Mouse (Mus musculus): ENCODE measurements around the gene Dph1. TPM values are rescaled to one million over a fixed set of nuclear protein-coding genes. Genes with fewer than 3 reads are reported as not detected.

The Dph1 gene
- total RNA-seq (2012; rRNA removed): 32.8 and 43.6 TPM in 2 replicates

DNA sequence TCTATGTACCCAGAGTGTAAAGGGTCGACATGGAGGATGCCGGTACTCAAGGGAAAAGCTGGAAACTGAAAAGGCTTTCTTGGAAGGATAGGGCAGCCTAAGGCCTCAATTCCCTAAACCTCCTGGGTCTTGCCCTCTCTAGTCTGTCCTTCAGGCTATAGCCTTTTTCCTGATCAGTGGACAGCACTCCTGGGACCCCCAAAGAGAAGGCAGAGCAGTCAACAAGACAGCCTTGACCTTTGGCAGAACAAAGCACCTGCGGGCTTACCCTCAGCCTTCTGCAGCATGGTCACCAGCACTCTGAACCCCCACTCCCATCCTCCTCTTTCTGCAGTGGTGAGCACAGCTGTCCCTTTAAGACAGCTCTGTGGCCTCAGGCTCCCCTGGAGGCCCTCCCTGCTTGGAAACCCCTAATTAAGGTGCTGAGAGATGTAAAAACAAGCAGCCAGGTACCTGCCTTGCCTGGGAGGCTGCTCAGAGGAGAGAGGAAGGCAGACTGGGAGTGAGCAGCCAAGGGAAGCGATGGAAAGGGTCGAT is at the start of gene Dph1:
Dph1 (minus strand) TSS at position 337 of the 537 bp plus-strand sequence.
- Histone ChIP-seq H3K27ac (ENCODE audit: insufficient read depth, low read depth, low read length, poor library complexity, severe bottlenecking) (no peak within 1 kb of the TSS), H3K9ac (ENCODE audit: insufficient read depth, low read depth, low read length, poor library complexity, severe bottlenecking) (peak within 1 kb of the TSS; percentile 90), H3K4me3 (ENCODE audit: insufficient read depth in 1 of 2, low read depth in 1 of 2, low read length in 2 of 2, poor library complexity in 1 of 2, severe bottlenecking in 1 of 2) (peak within 1 kb of the TSS; percentile 95 to 99), H3K9me3 (ENCODE audit: control insufficient read depth, insufficient read depth, low read depth, low read length) (no peaks in the 10 kb centered on the region), H3K4me1 (ENCODE audit: control insufficient read depth in 2 of 2, insufficient read depth in 2 of 2, low read length in 2 of 2, poor library complexity in 1 of 2) (peaks cover 0 to 13% of the 10 kb centered on the region in 2 experiments; a peak in 1 of 4 replicates), H3K36me3 (ENCODE audit: control insufficient read depth, insufficient read depth, low read length, poor library complexity, severe bottlenecking) (no peaks in the 10 kb centered on the region; the same call in 1 of the 2 replicates)
- in situ Hi-C loops (cut with MboI; ENCODE audit: low sequenced_read_pairs in 2 of 2, unreplicated experiment in 2 of 2): loop anchor here (5.0 kb wide), 1 partner anchor 101 kb away; no protein-coding TSS in a partner anchor
- no peak for DNase-seq (ENCODE audit: low read depth, low spot score)
- TF ChIP-seq ZC3H11A (IDR thresholded peaks at IDR 0.05; ENCODE audit: borderline replicate concordance, low read depth, low read length): no peak
- TF ChIP-seq CHD2 (IDR thresholded peaks at IDR 0.05; ENCODE audit: low read depth, low read length): no peak
- no peak for TF ChIP-seq HCFC1 (IDR thresholded peaks at IDR 0.05; ENCODE audit: borderline replicate concordance, insufficient read depth, low read length)
- TF ChIP-seq MAFK (IDR thresholded peaks at IDR 0.05; ENCODE audit: insufficient read depth, low read depth, low read length): no peak
- TF ChIP-seq ZNF384 (IDR thresholded peaks at IDR 0.05; ENCODE audit: low read depth, low read length): no peak

DNA sequence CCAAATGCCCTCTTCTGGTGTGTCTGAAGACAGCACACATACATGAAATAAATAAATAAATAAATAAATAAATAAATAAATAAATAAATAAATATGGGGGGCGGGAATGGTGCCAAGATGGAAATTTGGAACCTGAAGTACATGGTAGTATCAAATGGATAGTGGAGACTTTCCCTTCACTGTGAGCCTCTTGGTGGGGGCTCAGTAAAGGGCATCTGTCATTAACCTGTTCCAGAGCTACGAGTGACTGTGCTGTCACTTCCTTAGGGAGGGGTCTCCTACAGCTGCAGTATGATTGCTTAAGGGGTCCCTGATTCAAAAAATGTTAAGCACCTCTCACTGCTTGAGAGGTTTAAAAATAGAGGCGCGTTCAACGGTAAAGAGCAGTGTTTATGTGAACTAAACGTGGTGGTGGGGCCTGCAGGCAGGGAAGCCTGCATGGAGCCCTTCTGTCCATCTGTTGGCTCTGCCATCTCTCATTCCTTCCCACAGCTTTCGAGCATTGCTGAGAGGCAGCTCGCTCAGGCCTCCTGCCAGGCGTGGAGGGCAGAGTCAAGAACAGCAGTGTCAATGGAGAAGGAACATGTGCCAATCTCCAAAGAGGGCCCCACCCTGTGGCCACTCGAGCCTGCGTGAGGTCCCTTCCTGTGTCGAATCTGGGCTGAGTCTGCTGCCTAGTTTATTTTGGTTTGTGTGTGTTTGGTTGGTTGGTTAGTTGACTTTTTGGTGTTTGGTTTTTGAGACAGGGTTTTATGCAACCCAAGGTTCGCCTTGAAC is 49.3 kb upstream of the Dph1 start:
- no peak for DNase-seq (ENCODE audit: low read depth, low spot score)
- H3K9me3 ChIP-seq (ENCODE audit: control insufficient read depth, insufficient read depth, low read depth, low read length): no peaks in the 10 kb centered on the region
- H3K9ac ChIP-seq (ENCODE audit: insufficient read depth, low read depth, low read length, poor library complexity, severe bottlenecking): no peak overlapping the region
- no peak overlapping the region for H3K4me3 ChIP-seq (ENCODE audit: insufficient read depth in 1 of 2, low read depth in 1 of 2, low read length in 2 of 2, poor library complexity in 1 of 2, severe bottlenecking in 1 of 2)
- H3K4me1 ChIP-seq (ENCODE audit: control insufficient read depth in 2 of 2, insufficient read depth in 2 of 2, low read length in 2 of 2, poor library complexity in 1 of 2): peaks cover 0 to 13% of the 10 kb centered on the region in 2 experiments; a peak in 2 of 4 replicates
- TF ChIP-seq MAFK (IDR thresholded peaks at IDR 0.05; ENCODE audit: insufficient read depth, low read depth, low read length): no peak
- no peaks in the 10 kb centered on the region for H3K36me3 ChIP-seq (ENCODE audit: control insufficient read depth, insufficient read depth, low read length, poor library complexity, severe bottlenecking)
- in situ Hi-C loops (cut with MboI; ENCODE audit: low sequenced_read_pairs in 2 of 2, unreplicated experiment in 2 of 2): no loop called here
- H3K27ac ChIP-seq (ENCODE audit: insufficient read depth, low read depth, low read length, poor library complexity, severe bottlenecking): no peak overlapping the region

DNA sequence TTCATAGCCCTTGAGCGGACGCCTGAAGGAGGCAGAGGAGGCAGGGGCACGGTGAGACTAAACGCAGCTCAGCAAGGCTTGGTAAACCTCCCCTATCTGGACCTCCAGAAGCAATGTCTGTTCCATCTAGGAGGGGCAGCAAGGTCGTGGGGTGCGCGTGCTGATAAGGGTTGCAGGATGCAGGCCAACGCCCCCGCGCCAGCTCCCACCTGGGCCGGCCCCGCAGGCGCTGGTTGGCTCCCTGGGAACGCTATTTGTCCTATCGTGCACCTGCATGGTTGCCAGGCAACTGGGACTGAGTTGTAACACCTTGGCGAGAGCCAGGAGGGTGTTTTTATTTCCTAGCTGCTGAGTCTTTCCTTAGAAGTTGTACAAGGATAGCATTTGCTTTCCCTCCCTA is 43.7 kb upstream of the Dph1 start:
- H3K4me3 ChIP-seq (ENCODE audit: insufficient read depth in 1 of 2, low read depth in 1 of 2, low read length in 2 of 2, poor library complexity in 1 of 2, severe bottlenecking in 1 of 2): peak overlapping the region; percentile 2 to 3; a peak in 1 of 4 replicates
- no peak for DNase-seq (ENCODE audit: low read depth, low spot score)
- in situ Hi-C loops (cut with MboI; ENCODE audit: low sequenced_read_pairs in 2 of 2, unreplicated experiment in 2 of 2): no loop called here
- H3K27ac ChIP-seq (ENCODE audit: insufficient read depth, low read depth, low read length, poor library complexity, severe bottlenecking): no peak overlapping the region
- H3K4me1 ChIP-seq (ENCODE audit: control insufficient read depth in 2 of 2, insufficient read depth in 2 of 2, low read length in 2 of 2, poor library complexity in 1 of 2): peaks cover 0 to 2% of the 10 kb centered on the region in 2 experiments; a peak in 1 of 4 replicates
- no peak for TF ChIP-seq ZC3H11A (IDR thresholded peaks at IDR 0.05; ENCODE audit: borderline replicate concordance, low read depth, low read length)
- TF ChIP-seq ZNF384 (IDR thresholded peaks at IDR 0.05; ENCODE audit: low read depth, low read length): no peak
- TF ChIP-seq MAFK (IDR thresholded peaks at IDR 0.05; ENCODE audit: insufficient read depth, low read depth, low read length): no peak
- TF ChIP-seq CHD2 (IDR thresholded peaks at IDR 0.05; ENCODE audit: low read depth, low read length): no peak
- no peak for TF ChIP-seq HCFC1 (IDR thresholded peaks at IDR 0.05; ENCODE audit: borderline replicate concordance, insufficient read depth, low read length)
- H3K9me3 ChIP-seq (ENCODE audit: control insufficient read depth, insufficient read depth, low read depth, low read length): no peaks in the 10 kb centered on the region
- H3K36me3 ChIP-seq (ENCODE audit: control insufficient read depth, insufficient read depth, low read length, poor library complexity, severe bottlenecking): no peaks in the 10 kb centered on the region
- H3K9ac ChIP-seq (ENCODE audit: insufficient read depth, low read depth, low read length, poor library complexity, severe bottlenecking): no peak overlapping the region

DNA sequence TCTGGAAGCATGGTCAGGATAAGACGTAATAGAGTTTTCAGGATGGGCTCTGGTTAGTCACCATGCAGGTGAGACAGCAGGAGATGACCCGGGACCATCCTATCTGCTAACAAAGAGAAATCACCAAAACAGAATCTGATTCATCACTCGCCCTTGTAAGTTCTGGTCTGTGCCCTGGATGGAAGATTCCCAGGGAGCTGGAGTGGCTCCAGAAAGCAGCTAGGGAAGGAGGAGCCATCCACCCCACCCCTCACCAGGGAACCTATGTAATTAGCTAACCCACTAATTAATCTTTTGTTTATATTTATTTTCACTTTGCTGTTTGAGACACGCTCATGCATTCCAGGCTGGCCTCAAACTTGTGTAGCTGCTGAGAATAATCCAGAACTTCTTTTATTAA is 41.4 kb upstream of the Dph1 start:
- no peaks in the 10 kb centered on the region for H3K36me3 ChIP-seq (ENCODE audit: control insufficient read depth, insufficient read depth, low read length, poor library complexity, severe bottlenecking)
- no peak overlapping the region for H3K4me3 ChIP-seq (ENCODE audit: insufficient read depth in 1 of 2, low read depth in 1 of 2, low read length in 2 of 2, poor library complexity in 1 of 2, severe bottlenecking in 1 of 2)
- no peak overlapping the region for H3K9ac ChIP-seq (ENCODE audit: insufficient read depth, low read depth, low read length, poor library complexity, severe bottlenecking)
- no peaks in the 10 kb centered on the region for H3K9me3 ChIP-seq (ENCODE audit: control insufficient read depth, insufficient read depth, low read depth, low read length)
- in situ Hi-C loops (cut with MboI; ENCODE audit: low sequenced_read_pairs in 2 of 2, unreplicated experiment in 2 of 2): no loop called here
- no peak for DNase-seq (ENCODE audit: low read depth, low spot score)
- TF ChIP-seq HCFC1 (IDR thresholded peaks at IDR 0.05; ENCODE audit: borderline replicate concordance, insufficient read depth, low read length): no peak
- no peak for TF ChIP-seq MAFK (IDR thresholded peaks at IDR 0.05; ENCODE audit: insufficient read depth, low read depth, low read length)
- no peak for TF ChIP-seq ZC3H11A (IDR thresholded peaks at IDR 0.05; ENCODE audit: borderline replicate concordance, low read depth, low read length)
- TF ChIP-seq ZNF384 (IDR thresholded peaks at IDR 0.05; ENCODE audit: low read depth, low read length): no peak
- TF ChIP-seq CHD2 (IDR thresholded peaks at IDR 0.05; ENCODE audit: low read depth, low read length): no peak
- H3K4me1 ChIP-seq (ENCODE audit: control insufficient read depth in 2 of 2, insufficient read depth in 2 of 2, low read length in 2 of 2, poor library complexity in 1 of 2): peaks cover 0 to 2% of the 10 kb centered on the region in 2 experiments; a peak in 1 of 4 replicates
- no peak overlapping the region for H3K27ac ChIP-seq (ENCODE audit: insufficient read depth, low read depth, low read length, poor library complexity, severe bottlenecking)

Measured in ES-E14 (cell line).